Mouse (Mus musculus) Muller cell, postnatal 12 days (primary cell): Measurements from ENCODE around the gene Erbb2.
"Not testable (repeated sequence)": the region's sequence is repeated elsewhere in the genome, so short reads cannot be mapped to it uniquely, and the experiment has no call there.

Source experiments
- DNase-seq: peaks from one replicate; pipeline ENCODE4 v3.0.0-alpha.2; 2015; ENCODE audit errors: inconsistent ontology term

Erbb2 gene

DNA sequence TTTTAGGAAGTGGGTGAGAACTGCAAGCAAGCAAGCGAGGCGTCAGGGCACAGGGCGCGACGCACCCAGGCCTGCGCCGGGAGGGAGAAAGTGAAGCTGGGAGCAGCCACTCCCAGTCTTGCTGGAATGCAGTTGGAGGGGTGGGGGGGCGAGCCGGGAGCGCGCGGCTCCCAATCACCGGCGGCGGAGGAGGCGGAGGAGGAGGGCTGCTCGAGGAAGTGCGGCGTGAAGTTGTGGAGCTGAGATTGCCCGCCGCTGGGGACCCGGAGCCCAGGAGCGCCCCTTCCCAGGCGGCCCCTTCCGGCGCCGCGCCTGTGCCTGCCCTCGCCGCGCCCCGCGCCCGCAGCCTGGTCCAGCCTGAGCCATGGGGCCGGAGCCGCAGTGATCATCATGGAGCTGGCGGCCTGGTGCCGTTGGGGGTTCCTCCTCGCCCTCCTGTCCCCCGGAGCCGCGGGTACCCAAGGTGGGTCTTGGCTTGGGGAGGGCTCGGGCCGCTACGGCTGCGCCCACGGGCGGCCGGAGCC is at the start of gene Erbb2:
Gene Erbb2 (plus strand): TSS at position 198 of the 524 bp plus-strand sequence.
- DNase-seq: peak; percentile 95

DNA sequence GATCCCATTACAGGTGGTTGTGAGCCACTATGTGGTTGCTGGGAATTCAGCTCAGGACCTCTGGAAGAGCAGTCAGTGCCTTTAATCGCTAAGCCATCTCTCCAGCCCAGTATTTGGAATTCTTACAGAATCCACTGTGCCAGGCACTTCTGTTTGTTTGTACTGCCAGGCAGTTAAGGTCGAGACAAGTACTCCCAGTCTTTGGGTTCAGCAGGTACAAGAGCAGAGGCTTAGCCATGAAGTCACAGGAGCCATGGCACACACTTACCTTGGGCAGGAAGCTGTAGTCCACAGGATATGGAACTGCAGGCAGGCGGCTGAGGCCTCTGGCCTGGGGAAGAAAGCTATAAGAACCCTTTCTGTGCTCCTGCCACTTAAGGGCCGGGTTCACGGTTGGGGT is 48.5 kb upstream of the Erbb2 start:
- no peak for DNase-seq

DNA sequence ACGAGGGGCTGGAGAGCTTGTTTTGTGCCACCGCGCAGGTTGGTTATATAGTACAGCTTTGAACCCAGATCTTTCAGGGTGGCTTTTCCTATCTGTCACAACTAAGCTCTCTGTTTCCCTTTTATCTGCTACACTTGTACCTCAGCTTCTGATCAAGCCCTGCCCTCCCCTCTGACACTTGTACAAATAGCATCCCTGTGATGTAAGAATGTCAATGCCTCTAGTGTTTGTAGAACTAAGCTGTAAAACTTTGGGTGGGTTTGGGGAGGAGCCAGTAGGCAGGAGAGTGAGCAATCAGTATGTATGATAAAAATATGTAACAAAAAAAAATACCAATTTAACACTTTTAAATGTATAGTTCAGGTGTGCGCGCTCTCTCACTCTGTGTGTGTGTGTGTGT is 47.9 kb upstream of the Erbb2 start:
- no peak for DNase-seq

DNA sequence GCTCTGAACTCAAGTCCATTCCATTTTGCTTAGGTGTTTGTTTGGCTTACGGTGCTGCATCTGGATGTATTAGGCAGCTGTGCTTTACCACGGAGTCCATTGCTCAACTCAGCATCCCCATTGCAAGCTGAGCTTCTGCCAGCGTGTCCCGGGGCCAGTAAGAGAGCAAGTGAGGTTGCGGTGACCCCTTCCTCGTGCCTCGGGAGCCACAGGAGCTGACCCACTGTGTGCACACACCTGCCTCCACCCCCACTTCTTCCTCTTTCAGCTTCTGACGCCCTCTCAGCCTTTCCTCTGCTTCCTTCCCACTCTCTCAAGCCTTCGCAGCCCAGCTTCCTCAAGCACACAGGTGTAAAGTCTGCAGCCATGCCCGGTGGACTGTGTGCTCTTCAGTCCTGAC is 46.0 kb upstream of the Erbb2 start:
- no peak for DNase-seq

DNA sequence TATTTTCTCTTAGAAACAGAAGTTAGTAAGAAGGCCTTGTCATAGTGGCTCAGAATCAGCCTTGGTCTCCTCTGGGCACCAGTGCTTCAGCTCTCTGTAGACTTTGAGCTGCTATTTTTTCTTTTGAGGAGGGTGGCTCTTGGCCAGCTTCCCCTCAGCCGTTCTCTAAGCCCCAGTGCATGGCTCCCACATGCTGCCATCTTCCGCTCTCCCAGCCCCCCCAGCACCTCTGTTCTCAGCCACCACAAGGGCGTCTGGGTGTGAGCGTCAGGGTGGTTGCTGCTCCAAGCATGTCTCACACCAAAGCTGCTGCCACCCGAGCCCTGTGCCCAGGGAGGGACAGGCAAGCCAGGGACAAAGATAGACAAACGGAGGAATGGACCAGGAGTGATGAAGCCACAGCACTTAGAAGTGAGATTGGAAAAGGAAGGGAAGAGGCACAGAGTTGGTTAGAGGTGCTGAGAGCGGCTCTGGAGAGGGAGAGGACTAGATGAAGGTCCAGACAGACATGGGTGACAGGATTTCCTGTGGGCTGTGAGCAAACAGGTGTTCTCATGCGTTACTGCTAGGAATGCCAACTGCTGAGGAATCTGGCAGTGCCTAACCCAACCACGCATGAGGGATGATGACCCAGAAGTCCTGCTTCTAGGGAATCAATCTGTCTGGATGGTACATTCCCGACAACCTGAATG is 45.0 kb upstream of the Erbb2 start:
- DNase-seq: no peak

DNA sequence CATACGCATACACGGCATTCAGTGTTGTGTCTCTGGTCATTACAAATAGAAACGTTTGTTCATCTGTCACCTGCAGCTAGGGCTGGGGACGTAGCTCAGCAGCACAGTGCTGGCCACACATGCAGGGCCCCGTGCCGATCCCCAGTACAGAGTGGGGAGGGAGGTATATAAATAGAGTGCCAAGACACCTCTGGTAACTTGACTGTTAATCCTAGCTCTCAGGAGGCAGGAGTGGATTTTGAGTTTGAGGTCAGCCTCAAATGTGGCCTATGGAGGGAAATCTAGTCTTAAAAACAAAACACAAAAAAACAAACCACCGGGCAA is 44.4 kb upstream of the Erbb2 start:
- no peak for DNase-seq

DNA sequence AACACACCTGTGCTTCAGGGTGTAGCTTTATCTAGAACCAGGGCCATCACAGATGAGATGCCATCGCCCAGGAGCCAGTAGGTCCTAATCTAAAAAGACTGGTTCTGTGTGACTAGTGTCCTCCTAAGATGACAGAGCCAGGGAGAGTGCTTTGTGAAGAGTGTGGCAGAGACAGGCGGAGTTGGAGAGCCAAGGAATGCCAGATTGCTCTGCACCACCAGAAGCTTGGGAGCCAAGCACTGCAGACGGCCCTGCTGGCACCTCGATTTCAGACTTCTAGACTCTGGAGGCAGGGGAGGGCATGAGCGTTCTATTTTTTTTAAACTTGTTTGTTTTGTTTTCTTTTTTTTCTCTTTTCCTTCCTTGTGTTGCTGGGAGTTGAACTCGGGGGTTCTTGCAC is 42.9 kb upstream of the Erbb2 start:
- no peak for DNase-seq

DNA sequence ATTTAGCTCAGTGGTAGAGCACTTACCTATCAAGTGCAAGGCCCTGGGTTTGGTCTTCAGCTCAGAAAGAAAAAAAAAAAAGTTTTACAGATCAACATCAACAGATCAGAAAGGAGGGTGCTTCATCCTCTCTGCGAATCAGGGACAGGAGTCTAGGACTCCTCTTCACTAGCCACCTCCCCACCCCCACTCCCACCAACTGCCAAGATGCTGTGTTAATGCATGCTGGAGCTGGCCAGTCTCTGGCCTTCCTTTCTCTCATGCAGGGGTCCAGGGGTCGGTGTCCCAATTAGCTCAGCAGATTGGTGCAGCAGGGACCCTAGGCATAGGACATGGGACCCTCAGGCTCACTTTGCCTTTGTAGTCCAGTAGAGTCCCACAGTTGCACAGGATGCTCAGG is 41.7 kb upstream of the Erbb2 start:
- DNase-seq: no peak

DNA sequence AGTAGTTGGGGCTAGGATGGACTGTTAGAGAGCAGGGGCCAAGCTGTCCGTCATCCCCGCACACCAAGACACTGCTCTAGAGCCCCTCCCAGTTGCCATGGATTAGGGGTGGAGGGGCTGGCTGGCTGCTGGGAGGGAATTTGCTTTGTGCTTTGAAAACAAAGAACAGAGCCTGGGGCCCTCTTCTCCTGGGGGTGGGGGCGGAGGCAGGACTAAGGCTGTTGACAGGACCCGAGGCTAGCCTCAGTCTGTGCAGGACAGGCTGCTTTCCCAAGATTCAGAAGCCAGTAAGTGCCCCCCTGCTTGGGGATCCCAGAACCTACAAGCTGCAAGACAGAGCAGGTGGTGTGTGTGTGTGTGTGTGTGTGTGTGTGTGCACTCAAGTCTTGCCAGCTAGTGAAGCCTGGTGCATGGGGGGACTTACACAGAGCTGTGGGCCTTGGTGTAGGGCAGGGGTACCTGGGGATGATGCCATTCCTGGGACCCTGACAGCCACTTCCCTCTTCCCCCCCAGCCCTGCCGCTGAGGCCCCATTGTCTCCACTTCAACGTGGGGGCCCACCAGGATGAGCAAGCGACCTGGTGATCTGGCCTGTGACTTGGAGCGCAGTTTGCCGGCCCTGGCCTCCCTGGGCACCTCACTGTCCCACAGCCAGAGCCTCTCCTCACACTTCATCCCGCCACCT is 40.6 kb upstream of the Erbb2 start:
- no peak for DNase-seq

DNA sequence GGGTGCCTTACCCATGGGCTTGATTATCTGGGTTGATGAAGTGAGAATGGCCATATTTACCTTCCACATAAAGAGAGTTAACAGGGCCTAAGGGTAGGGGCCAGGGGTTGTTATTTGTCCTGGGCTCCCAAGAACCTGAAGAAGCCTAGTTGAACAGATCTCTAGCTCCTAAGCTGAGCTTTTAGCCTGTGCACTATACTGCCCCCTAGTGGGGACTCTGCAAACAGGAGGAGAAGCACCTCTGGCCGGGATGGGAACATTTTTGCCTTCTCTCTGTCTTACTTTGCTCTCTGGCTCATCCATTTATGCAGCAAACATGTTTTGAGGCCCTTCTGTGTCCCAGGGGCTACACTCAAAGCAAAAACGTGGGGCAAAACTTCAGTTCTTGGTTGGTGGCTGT is 39.9 kb upstream of the Erbb2 start:
- no peak for DNase-seq

DNA sequence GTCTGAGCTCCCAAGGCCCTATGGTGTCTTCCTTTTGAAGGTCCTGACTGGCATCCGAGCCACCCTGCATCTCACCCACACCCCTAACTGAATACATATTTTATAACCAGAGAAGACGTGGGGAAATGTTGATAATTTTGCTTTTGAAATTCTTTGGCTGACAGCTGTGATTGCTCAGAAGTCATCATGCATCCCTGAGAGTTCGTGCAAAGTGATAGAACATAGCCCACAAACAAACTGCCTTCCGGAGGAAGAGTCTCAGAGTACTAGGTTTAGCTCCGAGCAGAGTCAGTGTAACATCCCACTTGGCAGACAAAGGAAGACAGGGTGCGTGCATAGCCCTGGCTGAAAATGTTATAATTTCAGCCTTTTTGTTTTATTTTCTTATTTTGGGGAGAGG is 39.0 kb upstream of the Erbb2 start:
- DNase-seq: no peak

DNA sequence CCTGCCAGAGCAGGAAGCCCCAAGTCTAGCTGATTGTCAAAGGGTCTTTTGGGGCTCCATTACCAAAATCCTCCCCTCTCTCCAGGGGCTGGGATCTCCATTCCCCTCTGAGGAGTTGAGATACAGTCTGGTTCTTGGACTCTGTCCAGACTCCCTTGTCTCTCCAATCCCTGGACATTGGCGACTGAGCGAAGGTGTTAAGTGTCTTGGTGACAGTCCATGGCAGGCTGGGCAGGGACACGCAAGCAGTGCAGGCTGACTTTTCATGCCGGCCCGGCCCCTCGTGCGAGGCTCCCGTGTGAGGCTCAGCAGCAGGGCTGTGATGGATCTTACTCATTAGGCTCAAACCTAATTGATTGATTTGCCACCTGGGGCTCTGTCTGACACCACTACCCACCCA is 38.0 kb upstream of the Erbb2 start:
- DNase-seq: no peak

DNA sequence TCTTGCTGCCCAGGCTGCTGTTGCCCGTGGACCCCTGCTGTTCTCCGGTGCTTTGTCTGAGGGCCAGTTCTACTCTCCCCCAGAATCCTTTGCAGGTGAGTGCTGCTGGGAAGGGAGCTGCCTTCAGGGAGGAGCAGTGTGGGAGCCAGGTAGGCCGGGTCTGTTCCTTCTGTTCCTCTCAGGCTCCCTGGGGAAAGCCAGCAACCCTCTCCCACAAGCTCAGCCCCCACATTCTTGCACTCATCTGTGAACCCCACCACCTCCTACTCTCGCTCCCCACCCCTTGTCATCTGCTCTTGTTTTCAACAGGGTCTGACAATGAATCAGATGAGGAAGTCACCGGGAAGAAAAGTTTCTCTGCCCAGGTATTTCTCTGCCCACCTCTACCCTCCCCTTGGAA is 35.5 kb upstream of the Erbb2 start:
- DNase-seq: no peak

DNA sequence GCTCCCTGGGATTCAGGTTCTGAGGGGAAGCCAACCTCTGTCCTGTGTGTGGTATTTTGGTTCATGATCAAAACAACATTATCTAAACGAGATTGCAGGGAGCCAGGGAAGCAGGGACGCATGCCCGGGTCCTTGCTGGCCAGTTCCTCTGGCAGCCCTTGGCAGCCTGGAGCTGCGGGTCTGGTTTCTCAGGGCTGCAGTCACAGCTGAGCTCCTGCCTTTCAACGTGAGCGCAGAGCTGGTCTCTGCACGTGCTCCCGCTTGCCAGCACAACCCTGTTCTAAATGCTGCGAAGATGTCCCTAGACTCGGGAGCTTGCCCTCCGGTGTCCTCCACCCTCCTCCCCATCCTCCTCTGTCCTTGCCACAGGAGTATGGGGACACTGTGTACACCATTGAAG is 34.5 kb upstream of the Erbb2 start:
- no peak for DNase-seq

DNA sequence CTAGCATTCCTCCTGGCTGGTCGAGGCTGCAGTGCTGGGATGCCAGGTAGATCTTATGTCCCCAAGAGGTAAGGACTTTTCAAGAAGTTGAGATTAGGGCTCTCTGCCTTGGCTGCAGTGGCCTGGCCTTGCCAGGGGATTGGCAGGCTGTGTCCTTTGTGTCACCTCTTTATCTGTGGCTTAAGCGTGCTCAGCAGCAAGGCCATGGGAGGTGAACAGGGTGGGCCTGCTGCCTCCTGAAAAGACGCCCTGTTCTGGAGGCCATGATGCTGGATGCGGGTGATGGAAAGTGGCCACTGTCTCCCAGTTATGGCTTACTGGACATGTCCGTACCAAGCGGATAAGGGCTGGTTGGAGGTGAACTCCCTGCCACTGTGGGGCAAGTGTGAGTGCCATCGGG is 32.9 kb upstream of the Erbb2 start:
- no peak for DNase-seq

DNA sequence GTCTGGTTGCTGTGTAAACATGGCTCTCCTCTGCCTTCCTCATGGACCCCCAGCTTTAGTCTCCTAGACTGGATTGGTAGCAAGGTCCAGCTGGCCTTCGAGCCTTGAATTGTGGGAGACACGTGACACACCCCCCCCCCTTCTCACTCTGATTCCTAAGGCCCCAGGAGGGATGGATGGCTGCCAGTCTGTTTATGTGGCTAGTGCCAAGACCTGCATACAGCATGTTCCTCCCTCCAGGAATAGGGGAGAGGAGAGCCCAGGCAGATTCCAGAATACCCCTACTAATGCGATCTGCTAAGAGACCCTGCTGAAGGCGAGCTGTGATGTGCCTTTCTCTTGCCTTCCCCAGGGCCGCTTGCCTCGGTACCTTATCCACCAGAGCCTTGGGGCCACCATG is 32.2 kb upstream of the Erbb2 start:
- no peak for DNase-seq

DNA sequence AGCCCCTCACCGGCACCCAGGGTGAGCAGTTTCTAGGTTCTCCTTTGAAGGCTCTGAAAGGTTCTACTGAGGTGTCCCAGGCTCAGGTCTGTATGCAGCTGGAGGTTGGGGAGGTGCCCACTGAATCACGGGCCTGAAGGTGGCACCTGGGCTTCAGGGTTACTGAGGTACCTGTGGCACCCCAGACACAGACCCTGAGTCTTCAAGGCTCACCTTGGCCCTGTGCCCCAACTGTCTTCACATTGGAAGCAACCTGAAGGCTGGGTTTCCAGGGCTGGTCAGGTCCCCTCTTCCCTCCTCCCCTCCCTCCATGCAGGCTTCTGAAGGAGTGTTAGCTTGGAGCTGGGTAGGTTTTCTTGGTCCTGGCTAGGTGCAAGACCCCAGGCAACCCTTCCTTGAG is 30.6 kb upstream of the Erbb2 start:
- DNase-seq: no peak

DNA sequence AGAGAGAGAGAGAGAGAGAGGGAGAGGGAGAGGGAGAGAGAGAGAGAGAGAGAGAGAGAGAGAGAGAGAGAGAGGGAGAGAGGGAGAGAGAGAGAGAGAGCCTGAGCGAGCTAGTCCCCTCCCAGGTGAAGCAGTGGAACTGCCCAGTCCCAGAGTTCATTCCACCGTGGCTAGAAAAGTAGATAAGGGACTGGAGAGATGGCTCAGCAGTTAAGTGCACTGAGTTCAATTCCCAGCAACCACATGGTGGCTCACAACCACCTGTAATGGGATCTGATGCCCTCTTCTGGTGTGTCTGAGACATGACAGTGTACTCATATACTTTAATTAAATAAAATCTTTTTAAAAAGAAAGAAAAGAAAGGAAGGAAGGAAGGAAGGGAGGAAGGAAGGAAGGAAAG is 29.9 kb upstream of the Erbb2 start:
- not testable (repeated sequence) for DNase-seq

DNA sequence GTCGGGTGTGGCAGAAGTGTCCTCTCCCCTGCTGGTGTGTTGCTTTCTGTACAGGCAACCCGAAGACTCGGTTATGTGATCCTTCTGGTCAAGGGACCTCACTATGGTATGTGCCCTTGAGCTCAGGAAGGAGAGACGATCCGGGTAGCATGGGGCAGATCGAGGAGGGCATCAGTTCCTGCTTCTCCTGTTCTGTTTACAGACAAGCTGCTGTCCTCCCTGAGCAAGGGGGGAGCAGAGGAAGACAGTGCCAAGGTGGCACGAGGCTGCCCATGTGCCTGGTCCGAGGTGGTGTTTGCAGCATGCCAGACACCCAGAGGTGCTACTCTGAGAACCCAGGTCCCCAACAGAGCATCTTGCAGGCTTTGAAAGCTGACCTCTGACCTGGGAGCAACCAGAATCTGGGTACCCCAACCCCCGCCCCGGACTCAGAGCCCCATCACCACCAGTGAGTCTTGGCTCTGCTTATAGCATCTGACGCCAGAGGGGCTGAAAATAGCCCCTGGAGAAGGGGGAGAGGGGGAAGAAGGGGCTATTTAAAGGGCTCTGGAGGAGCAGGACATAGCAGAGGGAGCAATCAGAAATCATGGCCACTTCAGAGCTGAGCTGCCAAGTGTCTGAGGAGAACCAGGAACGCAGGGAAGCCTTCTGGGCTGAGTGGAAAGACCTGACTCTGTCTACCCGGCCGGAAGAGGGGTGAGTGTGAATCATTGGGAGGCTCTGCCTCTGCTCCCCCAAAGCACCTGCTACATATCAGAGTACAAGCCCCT is 28.8 kb upstream of the Erbb2 start, which contains the start of gene Tcap:
Gene Tcap (plus strand): TSS at position 551 of the 770 bp plus-strand sequence.
- no peak for DNase-seq

DNA sequence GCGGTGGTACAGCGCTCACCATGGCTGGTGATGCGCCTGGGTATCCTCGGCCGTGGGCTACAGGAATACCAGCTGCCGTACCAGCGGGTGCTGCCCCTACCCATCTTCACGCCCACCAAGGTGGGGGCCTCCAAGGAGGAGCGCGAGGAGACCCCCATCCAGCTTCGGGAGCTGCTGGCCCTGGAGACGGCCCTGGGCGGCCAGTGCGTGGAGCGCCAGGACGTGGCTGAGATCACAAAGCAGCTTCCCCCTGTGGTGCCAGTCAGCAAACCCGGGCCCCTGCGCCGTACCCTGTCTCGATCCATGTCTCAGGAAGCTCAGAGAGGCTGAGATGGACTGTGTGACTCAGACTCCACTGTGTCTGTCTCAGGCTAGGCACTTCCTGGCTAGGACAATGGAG is 28.1 kb upstream of the Erbb2 start:
- no peak for DNase-seq

DNA sequence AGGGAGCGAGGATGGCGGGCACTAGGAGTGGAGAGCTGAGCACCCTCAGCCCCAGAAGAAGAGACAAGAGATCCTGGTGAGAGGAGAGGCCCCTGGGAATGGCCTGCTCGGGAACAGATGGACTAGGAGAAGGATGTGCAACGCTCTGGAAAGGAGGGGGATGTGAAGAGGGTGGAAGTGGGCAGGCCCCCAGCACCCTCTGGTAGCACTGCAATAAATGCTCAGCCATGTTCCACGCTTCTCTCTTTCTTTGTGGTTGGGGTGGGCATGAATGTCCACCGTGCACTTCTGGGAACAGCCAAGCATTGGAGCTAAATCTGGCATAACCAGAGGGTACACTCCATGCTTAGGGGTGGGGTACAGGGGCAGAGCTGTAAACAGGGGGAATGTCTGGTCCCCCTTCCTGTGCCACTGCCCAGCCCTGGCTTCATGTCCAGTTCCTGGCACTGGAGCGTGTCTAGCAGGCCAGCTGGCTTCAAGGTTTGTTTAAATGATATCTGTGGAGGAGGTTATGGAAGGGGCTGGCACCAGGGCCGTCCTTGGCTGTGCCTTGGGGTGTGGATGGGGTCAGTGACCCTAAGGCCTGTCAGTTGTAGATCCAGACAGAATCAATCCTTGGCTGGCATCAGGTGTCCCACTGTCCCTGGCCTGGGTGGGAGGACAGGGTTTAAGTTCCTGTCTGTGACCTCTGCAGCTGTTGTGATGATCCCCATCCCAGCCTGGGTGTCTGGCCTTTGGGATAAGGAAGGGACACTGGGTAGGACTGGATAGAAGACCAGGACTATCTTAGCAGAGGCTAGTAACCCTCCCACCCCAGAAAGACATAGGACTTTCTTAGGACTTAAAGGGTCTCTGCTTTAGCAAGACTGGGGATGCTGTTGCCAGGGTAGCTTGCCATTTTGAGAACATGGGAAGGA is 27.3 kb upstream of the Erbb2 start:
- no peak for DNase-seq
